Mouse (Mus musculus) limb, embryonic 13.5 days (tissue): Measurements from ENCODE around the gene Gm4924. TPM values are rescaled to one million over a fixed set of nuclear protein-coding genes. Genes with fewer than 3 reads are reported as not detected.

Experiments
- ATAC-seq: fragments of 200-750 bp; cut with Nextera tagmentation; 2 replicates; pipeline ENCODE4 v1.8.0; 2017; ENCODE audit warnings: low read depth, moderate number of reproducible peaks, moderate TSS enrichment; ENCODE audit not compliant: low FRiP score
- H3K27ac ChIP-seq: fragments of 300-500 bp; sonication (generic); 2 replicates; pipeline ENCODE4 v1.5.1; 2015; ENCODE audit warnings: inconsistent platforms, mild to moderate bottlenecking, moderate library complexity
- H3K27me3 ChIP-seq: fragments of 300-500 bp; sonication (generic); 2 replicates; pipeline ENCODE4 v1.6.1; 2015; ENCODE audit warnings: mild to moderate bottlenecking, inconsistent platforms
- H3K36me3 ChIP-seq: fragments of 300-500 bp; sonication (generic); 2 replicates; pipeline ENCODE4 v1.6.1; 2015; ENCODE audit warnings: inconsistent platforms, mild to moderate bottlenecking, moderate library complexity
- H3K4me1 ChIP-seq: fragments of 300-500 bp; sonication (generic); 2 replicates; pipeline ENCODE4 v1.6.1; 2015; ENCODE audit warnings: inconsistent platforms
- H3K4me2 ChIP-seq: fragments of 300-500 bp; sonication (generic); replicated peaks from 2 replicates; pipeline ENCODE4 v1.6.1; 2015; ENCODE audit warnings: inconsistent platforms, mild to moderate bottlenecking, moderate library complexity
- H3K4me3 ChIP-seq: fragments of 300-500 bp; sonication (generic); 2 replicates; pipeline ENCODE4 v1.5.1; 2015; ENCODE audit warnings: moderate library complexity, mild to moderate bottlenecking, inconsistent platforms
- H3K9ac ChIP-seq: fragments of 300-500 bp; sonication (generic); 2 replicates; pipeline ENCODE4 v1.6.1; 2015; ENCODE audit warnings: mild to moderate bottlenecking, inconsistent platforms
- H3K9me3 ChIP-seq: fragments of 300-500 bp; sonication (generic); 2 replicates; pipeline ENCODE4 v1.6.1; 2016; ENCODE audit warnings: inconsistent platforms
- WGBS: fragments of 180-500 bp; shearing (Covaris S2); methylation state at CpG from one replicate; pipeline ENCODE4 v1.1.7; 2015; 5-methylcytosine and 5-hydroxymethylcytosine counted together
- polyA plus RNA-seq: library from polyadenylated mRNA; unstranded; fragments of >200 nt; fragmentation: Nextera tagmentation; extraction: Ambion mirVana; gene quantifications from 2 replicates; pipeline ENCODE4 v1.2.1, GENCODE M21; 2015

Gm4924 gene
- 11.1 and 12.9 TPM in 2 replicates for polyA plus RNA-seq

- Histone ChIP-seq H3K9me3 (peaks cover 10% of the 10 kb centered on the region; the same call in 1 of the 2 replicates), H3K4me2 (peak within 1 kb of the TSS; percentile 62), H3K27ac (peak within 1 kb of the TSS; percentile 93), H3K36me3 (peaks cover 7% of the 10 kb centered on the region; the same call in 1 of the 2 replicates), H3K27me3 (no peaks in the 10 kb centered on the region), H3K9ac (peak within 1 kb of the TSS; percentile 82), H3K4me1 (no peaks in the 10 kb centered on the region), H3K4me3 (peak within 1 kb of the TSS; percentile 70)
- peak; percentile 100 for ATAC-seq
- whole genome bisulfite sequencing = 3% methylated on average over 34 of the region's 34 CpGs
Measured at GRCm38 (mm10) chr10:82354083-82355010, at the start of gene Gm4924. TSS of gene Gm4924 (plus strand) at chr10:82354255.

GRCm38 (mm10) chr10:82316482-82316881, 37.6 kb upstream of the Gm4924 start, which contains the start of gene 4932415D10Rik:
TSS of gene 4932415D10Rik (minus strand) at chr10:82316582.
- H3K36me3 ChIP-seq = no peaks in the 10 kb centered on the region
- no peak for ATAC-seq
- WGBS = 87% methylated on average over 1 of the region's 1 CpGs

GRCm38 (mm10) chr10:82320134-82320533, 33.9 kb upstream of the Gm4924 start:
- Histone ChIP-seq H3K36me3 (no peaks in the 10 kb centered on the region), H3K4me1 (no peaks in the 10 kb centered on the region), H3K9me3 (no peaks in the 10 kb centered on the region), H3K27ac (no peak overlapping the region), H3K27me3 (no peaks in the 10 kb centered on the region), H3K4me2 (no peak overlapping the region), H3K9ac (no peak overlapping the region), H3K4me3 (no peak overlapping the region)
- WGBS = 68% methylated on average over 3 of the region's 3 CpGs
- ATAC-seq = no peak

More at GRCm38 (mm10) chr10:82316482-82316881, 37.6 kb upstream of the Gm4924 start, which contains the start of gene 4932415D10Rik:
- no peak within 1 kb of the TSS for H3K4me3 ChIP-seq
- no peaks in the 10 kb centered on the region for H3K4me1 ChIP-seq
- no peaks in the 10 kb centered on the region for H3K9me3 ChIP-seq
- H3K27me3 ChIP-seq = no peaks in the 10 kb centered on the region
- no peak within 1 kb of the TSS for H3K9ac ChIP-seq
- H3K27ac ChIP-seq = no peak within 1 kb of the TSS
- no peak within 1 kb of the TSS for H3K4me2 ChIP-seq

- Histone ChIP-seq H3K4me2 (no peak overlapping the region), H3K9me3 (no peaks in the 10 kb centered on the region), H3K27ac (no peak overlapping the region), H3K27me3 (no peaks in the 10 kb centered on the region), H3K9ac (no peak overlapping the region), H3K36me3 (no peaks in the 10 kb centered on the region), H3K4me1 (no peaks in the 10 kb centered on the region), H3K4me3 (no peak overlapping the region)
- 85% methylated on average over 5 of the region's 5 CpGs for WGBS
- ATAC-seq = no peak
Measured at GRCm38 (mm10) chr10:82329826-82330225, 24.2 kb upstream of the Gm4924 start.

GRCm38 (mm10) chr10:82355401-82355800, 1.3 kb downstream of the Gm4924 start:
- H3K4me3 ChIP-seq = no peak overlapping the region
- H3K4me1 ChIP-seq = no peaks in the 10 kb centered on the region
- no peak for ATAC-seq
- WGBS = 98% methylated on average over 4 of the region's 4 CpGs
- H3K9ac ChIP-seq = no peak overlapping the region
- H3K27me3 ChIP-seq = no peaks in the 10 kb centered on the region
- peaks cover 7% of the 10 kb centered on the region; the same call in 1 of the 2 replicates for H3K36me3 ChIP-seq
- no peak overlapping the region for H3K4me2 ChIP-seq
- H3K27ac ChIP-seq = no peak overlapping the region
- peaks cover 14% of the 10 kb centered on the region; the same call in 1 of the 2 replicates for H3K9me3 ChIP-seq

- Histone ChIP-seq H3K36me3 (peaks cover 32% of the 10 kb centered on the region), H3K9me3 (peaks cover 39% of the 10 kb centered on the region), H3K4me1 (no peaks in the 10 kb centered on the region), H3K4me3 (no peak overlapping the region), H3K27ac (no peak overlapping the region), H3K27me3 (no peaks in the 10 kb centered on the region), H3K9ac (no peak overlapping the region), H3K4me2 (no peak overlapping the region)
- no peak for ATAC-seq
- 90% methylated on average over 9 of the region's 9 CpGs for WGBS
Measured at GRCm38 (mm10) chr10:82361911-82362310, 7.9 kb downstream of the Gm4924 start.

GRCm38 (mm10) chr10:82382992-82383391, 28.9 kb downstream of the Gm4924 start:
- H3K36me3 ChIP-seq = peaks cover 23% of the 10 kb centered on the region
- no peak overlapping the region for H3K9ac ChIP-seq
- WGBS = 89% methylated on average over 1 of the region's 1 CpGs
- H3K27me3 ChIP-seq = no peaks in the 10 kb centered on the region
- ATAC-seq = no peak
- H3K4me3 ChIP-seq = no peak overlapping the region
- no peak overlapping the region for H3K4me2 ChIP-seq
- H3K9me3 ChIP-seq = peaks cover 52% of the 10 kb centered on the region
- no peaks in the 10 kb centered on the region for H3K4me1 ChIP-seq
- H3K27ac ChIP-seq = no peak overlapping the region

- H3K4me1 ChIP-seq = no peaks in the 10 kb centered on the region
- no peaks in the 10 kb centered on the region for H3K27me3 ChIP-seq
- H3K36me3 ChIP-seq = peaks cover 6% of the 10 kb centered on the region; the same call in 1 of the 2 replicates
- no peak for ATAC-seq
- no peak overlapping the region for H3K9ac ChIP-seq
- no peak overlapping the region for H3K4me3 ChIP-seq
- H3K9me3 ChIP-seq = peaks cover 15% of the 10 kb centered on the region; the same call in 1 of the 2 replicates
- H3K27ac ChIP-seq = no peak overlapping the region
- 75% methylated on average over 1 of the region's 1 CpGs for WGBS
- no peak overlapping the region for H3K4me2 ChIP-seq
Measured at GRCm38 (mm10) chr10:82409511-82409910, 55.5 kb downstream of the Gm4924 start.

GRCm38 (mm10) chr10:82423631-82424030, 69.6 kb downstream of the Gm4924 start:
- Histone ChIP-seq H3K27ac (no peak overlapping the region), H3K9ac (no peak overlapping the region), H3K9me3 (peaks cover 20% of the 10 kb centered on the region; the same call in 1 of the 2 replicates), H3K36me3 (no peaks in the 10 kb centered on the region), H3K27me3 (no peaks in the 10 kb centered on the region), H3K4me3 (no peak overlapping the region), H3K4me2 (no peak overlapping the region), H3K4me1 (no peaks in the 10 kb centered on the region)
- ATAC-seq = no peak

Other genes with a start within 250 kb of the Gm4924 start
- 7.0 and 7.5 TPM in 2 replicates for gene AU041133, start 226.2 kb upstream of the Gm4924 start, polyA plus RNA-seq
- gene Zfp938, start 113.0 kb upstream of the Gm4924 start, polyA plus RNA-seq = 18.5 and 19.8 TPM in 2 replicates
- not detected in 2 replicates for gene 4932415D10Rik, start 37.7 kb upstream of the Gm4924 start, polyA plus RNA-seq
- gene Gm1553, start 138.4 kb downstream of the Gm4924 start, polyA plus RNA-seq = not detected in 2 replicates